Mouse (Mus musculus) spleen, adult 2 months (tissue): ENCODE data around the gene Mep1a.

ENCODE experiments used
- CTCF ChIP-seq: fragments of 200-500 bp; IDR thresholded peaks from 2 replicates; pipeline ENCODE4 v1.5.1; 2011; ENCODE audit warnings: mild to moderate bottlenecking, inconsistent platforms; ENCODE audit not compliant: insufficient read depth, insufficient read length, insufficient replicate concordance; ENCODE audit errors: extremely low read depth
- POLR2A ChIP-seq: fragments of 200-500 bp; IDR thresholded peaks from 2 replicates; pipeline ENCODE4 v1.6.1; 2011; ENCODE audit warnings: low read depth, low read length, inconsistent platforms

- no peak for TF ChIP-seq POLR2A
- TF ChIP-seq CTCF, result no peak
These were observed 2.1 kb downstream of the Mep1a start for GRCm38 (mm10) chr17:43500513-43500912.
